Mouse (Mus musculus) liver, adult 2 months (tissue): ENCODE measurements around the gene Dusp16.

Source experiments
- CTCF ChIP-seq: fragments of 200-500 bp; IDR thresholded peaks from 2 replicates; pipeline ENCODE4 v1.5.1; 2011; ENCODE audit warnings: low read depth, low read length, control low read depth
- POLR2A ChIP-seq: fragments of 200-500 bp; IDR thresholded peaks from 2 replicates; pipeline ENCODE4 v1.6.1; 2011; ENCODE audit warnings: low read length, control low read depth; ENCODE audit not compliant: insufficient read depth; ENCODE audit errors: extremely low read depth

DNA sequence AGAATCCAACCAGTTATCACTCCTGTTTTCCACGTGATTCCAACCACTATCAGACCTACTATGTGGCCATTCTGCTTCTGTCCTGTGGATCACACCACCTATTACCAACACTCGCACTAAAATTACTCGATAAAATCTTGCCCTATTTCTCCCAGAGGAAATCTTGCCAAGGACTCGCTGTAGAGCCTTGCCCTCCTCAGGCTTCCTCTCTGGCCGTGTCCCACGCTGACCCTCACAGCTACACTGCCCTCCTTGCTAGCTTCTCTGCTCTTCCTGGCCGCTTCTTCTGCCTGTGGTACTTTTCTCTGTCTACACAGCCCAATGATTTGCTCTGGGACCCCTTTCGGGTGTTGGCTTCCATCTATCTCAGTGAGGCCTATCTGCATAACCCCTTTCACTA, 59.6 kb downstream of the Dusp16 start:
- TF ChIP-seq CTCF = no peak
- TF ChIP-seq POLR2A = no peak
